Mouse (Mus musculus): ENCODE data around the gene Polr3c. TPM values are rescaled to one million over a fixed set of nuclear protein-coding genes. Genes with fewer than 3 reads are reported as not detected.
"Not testable (repeated sequence)": the region's sequence is repeated elsewhere in the genome, so short reads cannot be mapped to it uniquely, and the experiment has no call there.

Polr3c gene
- polyA plus RNA-seq, 1 experiment from 2014 or later: 38.1 TPM

- DNase-seq (ENCODE audit: low spot score) (no peak), ATAC-seq (ENCODE audit: low FRiP score) (no peak)
- H3K4me2 ChIP-seq (replicated peaks; ENCODE audit: low read depth, low read length): no peak overlapping the region
- whole genome bisulfite sequencing: 98% methylated on average over 3 of the region's 3 CpGs
- H3K4me3 ChIP-seq (ENCODE audit: low read depth, low read length): no peak overlapping the region
- H3K9ac ChIP-seq (ENCODE audit: low read depth, low read length): no peak overlapping the region
- H3K9me3 ChIP-seq (ENCODE audit: control insufficient read depth, low read length): no peaks in the 10 kb centered on the region
- H3K27ac ChIP-seq (ENCODE audit: low read depth, low read length): no peak overlapping the region
- no peaks in the 10 kb centered on the region for H3K36me3 ChIP-seq (ENCODE audit: control insufficient read depth, insufficient read depth, low read length)
- no peaks in the 10 kb centered on the region for H3K4me1 ChIP-seq (replicated peaks; ENCODE audit: control insufficient read depth, insufficient read depth, low read length)
- H3K27me3 ChIP-seq (ENCODE audit: control insufficient read depth, insufficient read depth, low read length): no peaks in the 10 kb centered on the region
These were observed 16.9 kb upstream of the Polr3c start for GRCm38 (mm10) chr3:96744348-96744747.

DNA sequence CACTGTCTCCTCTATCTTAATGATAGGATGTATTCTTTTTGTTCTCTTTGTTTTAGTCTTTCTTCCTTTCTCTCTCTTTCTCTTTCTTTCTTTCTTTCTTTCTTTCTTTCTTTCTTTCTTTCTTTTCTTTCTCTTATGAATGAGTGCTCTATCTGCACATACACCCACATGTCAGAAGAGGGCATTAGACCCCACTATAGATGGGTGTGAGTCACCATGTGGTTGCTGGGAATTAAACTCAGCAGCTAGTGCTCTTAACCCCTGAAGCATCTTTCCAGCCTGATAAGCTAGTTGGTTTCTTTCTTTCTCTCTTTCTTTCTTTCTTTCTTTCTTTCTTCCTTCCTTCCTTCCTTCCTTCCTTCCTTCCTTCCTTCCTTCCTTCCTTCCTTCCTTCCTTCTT lies 12.9 kb upstream of the Polr3c start:
- not testable (repeated sequence) for H3K27me3 ChIP-seq (ENCODE audit: control insufficient read depth, insufficient read depth, low read length); DNase-seq (ENCODE audit: low spot score); ATAC-seq (ENCODE audit: low FRiP score)

DNA sequence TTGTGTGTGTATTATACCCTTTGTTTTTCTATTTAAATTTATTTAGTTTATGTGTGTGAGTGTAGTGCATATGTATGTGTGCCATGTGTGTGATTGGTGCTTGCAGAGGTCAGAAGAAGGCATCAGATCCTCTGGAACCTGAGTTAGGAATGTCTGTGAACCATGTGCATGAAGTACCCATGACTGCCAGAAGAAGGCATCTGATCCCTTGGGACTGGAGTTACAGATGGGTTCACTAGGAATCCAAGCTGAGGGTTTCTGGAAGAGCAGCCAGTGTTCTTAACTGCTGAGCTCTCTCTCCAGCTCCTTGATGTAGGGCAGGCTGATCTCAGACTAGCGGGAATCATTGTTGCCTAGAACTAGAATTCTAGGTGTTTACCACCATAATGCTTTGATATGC lies 10.6 kb upstream of the Polr3c start:
- H3K4me1 ChIP-seq (replicated peaks; ENCODE audit: control insufficient read depth, insufficient read depth, low read length): no peaks in the 10 kb centered on the region
- no peak for DNase-seq (ENCODE audit: low spot score)
- H3K4me3 ChIP-seq (ENCODE audit: low read depth, low read length): no peak overlapping the region
- ATAC-seq (ENCODE audit: low FRiP score): no peak
- no peaks in the 10 kb centered on the region for H3K36me3 ChIP-seq (ENCODE audit: control insufficient read depth, insufficient read depth, low read length)
- H3K27ac ChIP-seq (ENCODE audit: low read depth, low read length): no peak overlapping the region
- no peak overlapping the region for H3K9ac ChIP-seq (ENCODE audit: low read depth, low read length)
- H3K9me3 ChIP-seq (ENCODE audit: control insufficient read depth, low read length): no peaks in the 10 kb centered on the region
- H3K27me3 ChIP-seq (ENCODE audit: control insufficient read depth, insufficient read depth, low read length): no peaks in the 10 kb centered on the region
- H3K4me2 ChIP-seq (replicated peaks; ENCODE audit: low read depth, low read length): no peak overlapping the region
- 96% methylated on average over 1 of the region's 1 CpGs for WGBS

More for the DNA sequence above, 12.9 kb upstream of the Polr3c start:
- not testable (repeated sequence) for H3K4me2 ChIP-seq (replicated peaks; ENCODE audit: low read depth, low read length); H3K27ac ChIP-seq (ENCODE audit: low read depth, low read length); H3K4me1 ChIP-seq (replicated peaks; ENCODE audit: control insufficient read depth, insufficient read depth, low read length); H3K9ac ChIP-seq (ENCODE audit: low read depth, low read length); H3K36me3 ChIP-seq (ENCODE audit: control insufficient read depth, insufficient read depth, low read length); H3K9me3 ChIP-seq (ENCODE audit: control insufficient read depth, low read length); H3K4me3 ChIP-seq (ENCODE audit: low read depth, low read length)

DNA sequence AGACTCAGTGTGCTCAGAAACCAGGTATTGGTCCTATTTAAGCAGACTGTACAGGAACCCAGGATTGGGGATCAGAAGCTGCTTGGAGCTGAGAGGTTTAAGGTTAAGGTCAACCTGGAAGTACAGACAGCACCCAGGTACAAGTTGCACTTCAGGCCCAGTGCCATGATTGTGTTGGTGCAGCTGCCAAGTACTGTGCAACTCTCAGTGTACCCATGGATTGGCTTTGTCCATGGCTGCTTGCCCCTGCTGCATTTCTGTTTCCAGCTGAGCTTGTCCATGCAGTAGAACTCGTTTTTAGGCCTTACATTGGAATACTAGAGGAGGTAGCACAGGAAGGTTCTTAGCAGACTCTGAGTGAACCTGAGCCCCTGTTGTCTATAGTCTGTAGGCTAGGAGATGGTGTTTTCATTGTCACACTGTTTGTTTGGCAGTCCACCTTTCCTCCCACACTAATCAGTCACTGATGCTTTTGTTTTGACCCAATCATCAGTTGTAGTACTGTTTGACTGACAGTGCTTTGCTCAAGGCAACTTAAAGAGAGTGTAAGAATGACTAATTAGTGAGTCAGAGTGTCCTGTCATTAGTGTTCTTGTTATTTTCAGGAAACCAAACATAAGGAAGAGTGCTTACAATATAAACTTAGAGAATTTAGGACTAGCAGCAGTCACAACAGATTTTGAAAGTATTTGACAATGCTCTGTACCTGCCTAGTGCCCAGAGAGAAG lies 9.7 kb upstream of the Polr3c start:
- Histone ChIP-seq H3K4me3 (ENCODE audit: low read depth, low read length) (no peak overlapping the region), H3K36me3 (ENCODE audit: control insufficient read depth, insufficient read depth, low read length) (no peaks in the 10 kb centered on the region), H3K27ac (ENCODE audit: low read depth, low read length) (no peak overlapping the region), H3K9ac (ENCODE audit: low read depth, low read length) (no peak overlapping the region), H3K9me3 (ENCODE audit: control insufficient read depth, low read length) (no peaks in the 10 kb centered on the region), H3K4me2 (replicated peaks; ENCODE audit: low read depth, low read length) (no peak overlapping the region), H3K27me3 (ENCODE audit: control insufficient read depth, insufficient read depth, low read length) (no peaks in the 10 kb centered on the region), H3K4me1 (replicated peaks; ENCODE audit: control insufficient read depth, insufficient read depth, low read length) (no peaks in the 10 kb centered on the region)
- 50% methylated on average over 1 of the region's 1 CpGs for WGBS
- ATAC-seq (ENCODE audit: low FRiP score) (no peak), DNase-seq (ENCODE audit: low spot score) (no peak)

DNA sequence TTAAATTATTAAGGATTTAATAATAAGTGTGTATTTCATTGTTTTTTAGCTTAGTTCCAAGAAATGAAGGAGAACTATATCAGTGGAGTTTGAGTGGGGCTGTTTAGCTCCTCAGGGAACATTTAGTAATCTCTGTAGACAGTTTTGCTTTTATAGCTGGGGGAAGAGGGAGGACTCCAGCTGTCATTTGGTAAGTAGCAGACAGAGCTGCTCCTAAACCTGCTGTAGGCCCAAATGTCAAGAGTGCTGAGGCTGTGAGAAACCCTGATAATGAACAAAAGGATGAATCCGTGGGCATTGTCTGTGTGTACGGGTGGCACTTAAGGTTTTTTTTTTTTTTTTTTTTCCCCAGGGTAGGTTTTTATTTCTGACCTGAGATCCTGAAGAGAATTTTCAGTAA lies 7.8 kb upstream of the Polr3c start:
- Histone ChIP-seq H3K9ac (ENCODE audit: low read depth, low read length) (no peak overlapping the region), H3K4me3 (ENCODE audit: low read depth, low read length) (no peak overlapping the region), H3K36me3 (ENCODE audit: control insufficient read depth, insufficient read depth, low read length) (no peaks in the 10 kb centered on the region), H3K27ac (ENCODE audit: low read depth, low read length) (no peak overlapping the region), H3K4me2 (replicated peaks; ENCODE audit: low read depth, low read length) (no peak overlapping the region), H3K27me3 (ENCODE audit: control insufficient read depth, insufficient read depth, low read length) (no peaks in the 10 kb centered on the region), H3K4me1 (replicated peaks; ENCODE audit: control insufficient read depth, insufficient read depth, low read length) (no peaks in the 10 kb centered on the region), H3K9me3 (ENCODE audit: control insufficient read depth, low read length) (no peaks in the 10 kb centered on the region)
- no peak for DNase-seq (ENCODE audit: low spot score)
- no peak for ATAC-seq (ENCODE audit: low FRiP score)
- WGBS: 70% methylated on average over 2 of the region's 2 CpGs

DNA sequence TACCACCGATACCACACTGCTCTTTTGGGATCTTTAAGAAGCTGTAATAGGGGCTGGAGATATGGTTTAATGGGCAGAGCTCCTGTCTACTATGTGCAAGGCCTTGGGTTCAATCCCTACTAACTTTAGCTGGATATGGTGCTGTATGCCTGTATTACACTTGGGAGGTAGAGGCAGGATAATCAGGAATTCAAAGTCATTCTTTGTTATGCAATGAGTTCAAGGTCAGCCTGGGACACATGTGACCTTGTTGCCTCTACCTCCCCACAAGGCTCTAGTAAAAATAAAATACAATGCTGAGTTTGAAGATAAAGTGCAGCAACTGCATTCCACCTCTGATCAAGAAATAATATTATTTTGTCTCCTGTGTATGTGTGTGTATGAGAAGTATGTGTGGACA lies 6.6 kb upstream of the Polr3c start:
- Histone ChIP-seq H3K9ac (ENCODE audit: low read depth, low read length) (no peak overlapping the region), H3K4me1 (replicated peaks; ENCODE audit: control insufficient read depth, insufficient read depth, low read length) (no peaks in the 10 kb centered on the region), H3K9me3 (ENCODE audit: control insufficient read depth, low read length) (no peaks in the 10 kb centered on the region), H3K27ac (ENCODE audit: low read depth, low read length) (no peak overlapping the region), H3K27me3 (ENCODE audit: control insufficient read depth, insufficient read depth, low read length) (no peaks in the 10 kb centered on the region), H3K4me2 (replicated peaks; ENCODE audit: low read depth, low read length) (no peak overlapping the region), H3K4me3 (ENCODE audit: low read depth, low read length) (no peak overlapping the region), H3K36me3 (ENCODE audit: control insufficient read depth, insufficient read depth, low read length) (no peaks in the 10 kb centered on the region)
- WGBS: 93% methylated on average over 1 of the region's 1 CpGs
- DNase-seq (ENCODE audit: low spot score): no peak
- ATAC-seq (ENCODE audit: low FRiP score): no peak

GRCm38 (mm10) chr3:96730785-96731184 lies 3.4 kb upstream of the Polr3c start:
- WGBS: 73% methylated on average over 5 of the region's 5 CpGs
- ATAC-seq (ENCODE audit: low FRiP score): no peak
- Histone ChIP-seq H3K4me2 (replicated peaks; ENCODE audit: low read depth, low read length) (no peak overlapping the region), H3K27ac (ENCODE audit: low read depth, low read length) (no peak overlapping the region), H3K4me3 (ENCODE audit: low read depth, low read length) (no peak overlapping the region), H3K27me3 (ENCODE audit: control insufficient read depth, insufficient read depth, low read length) (no peaks in the 10 kb centered on the region), H3K36me3 (ENCODE audit: control insufficient read depth, insufficient read depth, low read length) (no peaks in the 10 kb centered on the region), H3K9ac (ENCODE audit: low read depth, low read length) (no peak overlapping the region), H3K4me1 (replicated peaks; ENCODE audit: control insufficient read depth, insufficient read depth, low read length) (no peaks in the 10 kb centered on the region), H3K9me3 (ENCODE audit: control insufficient read depth, low read length) (no peaks in the 10 kb centered on the region)
- no peak for DNase-seq (ENCODE audit: low spot score)

DNA sequence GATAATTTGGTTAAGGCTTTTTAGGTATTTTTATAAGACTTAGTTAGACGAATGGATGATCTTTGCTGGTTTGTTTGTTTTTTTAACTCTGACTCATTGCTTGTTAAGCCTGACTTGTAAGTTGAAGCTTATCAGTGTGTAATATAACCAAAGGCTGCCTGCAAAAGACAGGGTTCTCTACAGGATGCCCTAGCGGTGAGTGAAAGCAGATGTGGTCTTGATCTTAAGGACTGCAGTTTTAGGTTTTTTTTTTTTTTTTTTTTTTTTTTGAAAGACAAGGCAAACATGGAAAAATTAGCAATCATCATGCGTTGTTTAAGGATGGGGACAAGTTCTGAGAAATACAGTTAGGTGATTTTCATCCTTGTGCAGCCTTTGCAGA lies 2.0 kb upstream of the Polr3c start:
- DNase-seq (ENCODE audit: low spot score): no peak
- no peaks in the 10 kb centered on the region for H3K4me1 ChIP-seq (replicated peaks; ENCODE audit: control insufficient read depth, insufficient read depth, low read length)
- no peak for ATAC-seq (ENCODE audit: low FRiP score)
- no peak overlapping the region for H3K4me2 ChIP-seq (replicated peaks; ENCODE audit: low read depth, low read length)
- no peak overlapping the region for H3K27ac ChIP-seq (ENCODE audit: low read depth, low read length)
- 64% methylated on average over 3 of the region's 3 CpGs for WGBS
- no peaks in the 10 kb centered on the region for H3K27me3 ChIP-seq (ENCODE audit: control insufficient read depth, insufficient read depth, low read length)
- H3K9ac ChIP-seq (ENCODE audit: low read depth, low read length): no peak overlapping the region
- H3K36me3 ChIP-seq (ENCODE audit: control insufficient read depth, insufficient read depth, low read length): no peaks in the 10 kb centered on the region
- no peak overlapping the region for H3K4me3 ChIP-seq (ENCODE audit: low read depth, low read length)
- H3K9me3 ChIP-seq (ENCODE audit: control insufficient read depth, low read length): no peaks in the 10 kb centered on the region

DNA sequence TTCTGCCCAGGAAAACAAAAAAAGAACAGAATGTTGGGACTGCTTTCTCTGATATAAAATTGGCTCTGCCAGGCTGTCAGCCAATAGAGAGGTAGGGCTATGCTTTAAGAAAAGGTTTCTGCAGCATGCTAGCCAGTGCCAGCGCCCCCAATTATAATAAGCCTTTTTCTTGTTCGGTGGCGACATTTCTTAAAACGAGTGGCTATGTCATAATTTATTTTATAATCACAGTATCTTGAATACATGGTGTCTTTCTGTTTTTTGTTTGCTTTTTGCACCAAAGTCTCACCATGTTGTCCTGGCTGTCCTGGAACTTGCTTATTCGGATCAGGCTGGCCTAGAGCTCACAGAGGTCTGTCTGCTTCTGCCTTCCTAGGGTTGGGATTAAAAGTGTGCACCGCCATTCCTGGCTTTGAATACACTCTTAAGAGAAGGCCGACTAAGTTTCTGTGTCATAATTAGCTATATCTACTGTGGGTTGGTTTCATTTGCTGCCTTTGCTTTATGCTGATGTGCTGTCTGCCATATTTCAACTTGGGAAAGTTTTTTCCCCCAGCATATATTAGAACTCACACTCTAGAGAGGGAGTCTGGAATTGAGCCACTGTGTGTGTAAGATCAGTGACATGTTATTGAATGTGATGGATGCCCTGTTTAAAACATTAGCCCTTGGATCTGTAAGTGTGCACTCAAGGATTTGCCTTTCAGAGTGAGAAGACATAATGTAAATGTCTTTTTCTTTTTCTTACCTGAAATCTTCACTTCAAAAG lies 1.4 kb upstream of the Polr3c start:
- no peak for DNase-seq (ENCODE audit: low spot score)
- Histone ChIP-seq H3K4me1 (replicated peaks; ENCODE audit: control insufficient read depth, insufficient read depth, low read length) (no peaks in the 10 kb centered on the region), H3K4me2 (replicated peaks; ENCODE audit: low read depth, low read length) (peak overlapping the region; percentile 67), H3K27ac (ENCODE audit: low read depth, low read length) (no peak overlapping the region), H3K9ac (ENCODE audit: low read depth, low read length) (peak overlapping the region; percentile 62), H3K27me3 (ENCODE audit: control insufficient read depth, insufficient read depth, low read length) (no peaks in the 10 kb centered on the region), H3K36me3 (ENCODE audit: control insufficient read depth, insufficient read depth, low read length) (no peaks in the 10 kb centered on the region), H3K4me3 (ENCODE audit: low read depth, low read length) (peak overlapping the region; percentile 59), H3K9me3 (ENCODE audit: control insufficient read depth, low read length) (no peaks in the 10 kb centered on the region)
- WGBS: 56% methylated on average over 7 of the region's 7 CpGs
- ATAC-seq (ENCODE audit: low FRiP score): no peak

Measured in hindbrain, embryonic 11.5 days (tissue).